Mouse (Mus musculus) gastrocnemius, adult 2 months (tissue): ENCODE data around the gene Diras1. TPM values are rescaled to one million over a fixed set of nuclear protein-coding genes. Genes with fewer than 3 reads are reported as not detected.
"Not testable (repeated sequence)": the region's sequence is repeated elsewhere in the genome, so short reads cannot be mapped to it uniquely, and the experiment has no call there.

Source experiments
- DNase-seq: peaks from one replicate; pipeline ENCODE4 v3.0.0; 2022
- H3K27ac ChIP-seq: fragments of 200-600 bp; 2 replicates; pipeline ENCODE4 v1.8.1; 2022; ENCODE audit warnings: mild to moderate bottlenecking
- H3K4me3 ChIP-seq: fragments of 200-600 bp; 2 replicates; pipeline ENCODE4 v1.8.1; 2022; ENCODE audit warnings: mild to moderate bottlenecking, moderate library complexity
- CTCF ChIP-seq: fragments of 200-600 bp; IDR thresholded peaks from 2 replicates; pipeline ENCODE4 v1.8.1; 2022; ENCODE audit warnings: antibody characterized with exemption, mild to moderate bottlenecking, moderate library complexity
- intact Hi-C: fragments of 180-260 bp; cut with DNase I; formaldehyde crosslinking; loops from one replicate; pipeline ENCODE4 v1.15.1; 2025
- total RNA-seq, 2 experiments: library from RNA; stranded (reverse); gene quantifications; 2 replicates each; pipeline ENCODE4 v1.2.3; 2021

Diras1 gene
- total RNA-seq, 2 experiments from 2014 or later, result 0.08 TPM; not detected in 1

- no peak overlapping the region for H3K4me3 ChIP-seq
- intact Hi-C loops, result loop anchor here (5.0 to 10.0 kb wide), 3 partner anchors 33 to 243 kb away; partner anchors contain the start of gene Oaz1
- no peak overlapping the region for H3K27ac ChIP-seq
- TF ChIP-seq CTCF, result no peak
- DNase-seq, result no peak
Observed at GRCm38 (mm10) chr10:80990406-80990805, 35.1 kb downstream of the Diras1 start.

GRCm38 (mm10) chr10:80989854-80990253, 35.6 kb downstream of the Diras1 start:
- H3K4me3 ChIP-seq, DNase-seq: not testable (repeated sequence)
- intact Hi-C loops, result loop anchor here (5.0 to 10.0 kb wide), 3 partner anchors 33 to 243 kb away; partner anchors contain the start of gene Oaz1

GRCm38 (mm10) chr10:80989446-80989845, 36.0 kb downstream of the Diras1 start:
- Histone ChIP-seq H3K4me3 (no peak overlapping the region), H3K27ac (no peak overlapping the region)
- intact Hi-C loops, result no loop called here
- no peak for TF ChIP-seq CTCF
- no peak for DNase-seq

More at GRCm38 (mm10) chr10:80989854-80990253, 35.6 kb downstream of the Diras1 start:
- not testable (repeated sequence) for H3K27ac ChIP-seq

GRCm38 (mm10) chr10:80987709-80988441, 37.6 kb downstream of the Diras1 start:
- peak overlapping the region; percentile 26; the same call in 1 of the 2 replicates for H3K4me3 ChIP-seq
- intact Hi-C loops, result loop anchor here (1.0 kb wide), 1 partner anchor 60 kb away; no protein-coding TSS in a partner anchor
- peak; percentile 93 for DNase-seq
- TF ChIP-seq CTCF, result peak; percentile 96
- peak overlapping the region; percentile 94 for H3K27ac ChIP-seq

- no peak overlapping the region; the same call in 1 of the 2 replicates for H3K4me3 ChIP-seq
- no peak for TF ChIP-seq CTCF
- H3K27ac ChIP-seq, result peak overlapping the region; percentile 94
- intact Hi-C loops, result no loop called here
- peak; percentile 72 for DNase-seq
Observed at GRCm38 (mm10) chr10:80986754-80987153, 38.7 kb downstream of the Diras1 start.

- no peak for DNase-seq
- H3K27ac ChIP-seq, result peak overlapping the region; percentile 94
- intact Hi-C loops, result no loop called here
- peak overlapping the region; percentile 70 for H3K4me3 ChIP-seq
- TF ChIP-seq CTCF, result no peak
Observed at GRCm38 (mm10) chr10:80985970-80986701, 39.3 kb downstream of the Diras1 start.

GRCm38 (mm10) chr10:80985241-80985969, 40.1 kb downstream of the Diras1 start:
- TF ChIP-seq CTCF, result no peak
- peak; percentile 89 for DNase-seq
- Histone ChIP-seq H3K27ac (peak overlapping the region; percentile 94), H3K4me3 (peak overlapping the region; percentile 70)
- intact Hi-C loops, result no loop called here

- Histone ChIP-seq H3K4me3 (no peak overlapping the region), H3K27ac (no peak overlapping the region)
- DNase-seq, result no peak
- no peak for TF ChIP-seq CTCF
- intact Hi-C loops, result no loop called here
Observed at GRCm38 (mm10) chr10:80984223-80984622, 41.2 kb downstream of the Diras1 start.

GRCm38 (mm10) chr10:80982381-80982780, 43.1 kb downstream of the Diras1 start:
- intact Hi-C loops, result no loop called here
- DNase-seq, result no peak
- no peak overlapping the region for H3K27ac ChIP-seq
- no peak for TF ChIP-seq CTCF
- no peak overlapping the region for H3K4me3 ChIP-seq

GRCm38 (mm10) chr10:80981564-80982112, 43.8 kb downstream of the Diras1 start:
- Histone ChIP-seq H3K27ac (no peak overlapping the region), H3K4me3 (no peak overlapping the region)
- peak; percentile 11; the same call in 1 of the 2 replicates for TF ChIP-seq CTCF
- DNase-seq, result no peak
- intact Hi-C loops, result no loop called here

GRCm38 (mm10) chr10:80975478-80975877, 50.0 kb downstream of the Diras1 start:
- Histone ChIP-seq H3K4me3 (no peak overlapping the region), H3K27ac (no peak overlapping the region)
- TF ChIP-seq CTCF, result no peak
- DNase-seq, result no peak
- intact Hi-C loops, result no loop called here

GRCm38 (mm10) chr10:80973722-80974121, 51.7 kb downstream of the Diras1 start:
- Histone ChIP-seq H3K27ac (no peak overlapping the region), H3K4me3 (no peak overlapping the region)
- intact Hi-C loops, result no loop called here
- DNase-seq, result no peak
- no peak for TF ChIP-seq CTCF
